Mouse (Mus musculus): ENCODE results near the gene Hist2h3c2. TPM values are rescaled to one million over a fixed set of nuclear protein-coding genes. Genes with fewer than 3 reads are reported as not detected.

Hist2h3c2 gene
- total and polyA plus RNA-seq, 3 experiments: 1.3 to 1,173 (median 15.3) TPM

DNA sequence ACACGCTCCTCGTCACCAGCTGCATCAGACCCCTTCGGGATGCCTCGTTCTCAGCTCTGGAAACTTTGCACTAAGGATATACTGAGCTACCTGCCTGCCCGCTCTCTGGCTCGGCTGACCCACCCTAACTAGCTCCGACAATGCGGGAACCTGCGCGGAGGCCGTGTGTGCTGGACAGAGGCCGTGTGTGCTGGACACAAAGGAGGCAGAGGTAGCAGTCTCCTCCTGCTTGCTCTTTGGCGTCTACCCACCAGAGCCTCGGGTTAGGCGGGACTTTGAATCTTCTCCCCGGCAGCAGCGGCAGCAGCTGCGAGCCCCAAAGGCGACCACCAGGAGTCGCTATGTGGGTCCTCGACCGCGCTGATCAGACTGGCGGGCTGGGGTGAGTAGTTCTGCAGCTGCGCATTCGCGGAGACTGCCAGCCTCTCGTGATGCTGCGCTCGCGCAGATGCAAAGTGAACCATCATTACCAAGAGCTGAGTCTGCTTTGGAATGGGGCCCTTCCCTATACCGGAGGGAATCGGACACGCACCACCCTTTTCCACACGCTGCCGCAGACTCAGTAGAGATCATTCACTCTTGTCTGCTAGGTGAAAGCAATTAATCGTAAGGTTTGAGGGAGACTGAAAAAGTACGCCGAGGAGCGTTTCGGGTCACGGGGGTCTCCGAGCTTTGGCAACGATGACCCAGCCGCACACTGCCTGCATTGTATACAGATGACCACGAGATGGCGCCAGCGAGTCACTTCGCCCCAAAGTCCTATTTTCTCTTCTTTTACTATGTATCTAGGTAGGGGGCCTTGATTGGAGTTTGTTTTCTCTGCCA lies 39.1 kb upstream of the Hist2h3c2 start (continued):
- no peak for TF ChIP-seq RCOR1 (conservative IDR thresholded peaks at IDR 0.05; ENCODE audit: low read depth, low read length)
- peak; percentile 73 to 84 for TF ChIP-seq CTCF (conservative IDR thresholded peaks at IDR 0.05 in 1 of 2, IDR thresholded peaks at IDR 0.05 in 1 of 2; ENCODE audit: low read depth in 2 of 2, low read length in 2 of 2)
- TF ChIP-seq HCFC1 (IDR thresholded peaks at IDR 0.05; ENCODE audit: low read depth, low read length): peak; percentile 36
- TF ChIP-seq E2F4 (IDR thresholded peaks at IDR 0.05; ENCODE audit: insufficient replicate concordance, low read depth, low read length): no peak
- no peak for TF ChIP-seq ZKSCAN1 (IDR thresholded peaks at IDR 0.05; ENCODE audit: borderline replicate concordance, low read depth, low read length)
- TF ChIP-seq USF1 (IDR thresholded peaks at IDR 0.05; ENCODE audit: low read depth, low read length): no peak
- TF ChIP-seq IRF4 (IDR thresholded peaks at IDR 0.05; ENCODE audit: low read depth, low read length): peak; percentile 32; the same call in 1 of the 2 replicates
- TF ChIP-seq MAX (IDR thresholded peaks at IDR 0.05; ENCODE audit: low read length): peak; percentile 58
- TF ChIP-seq NELFE (IDR thresholded peaks at IDR 0.05; ENCODE audit: low read depth, low read length): peak; percentile 51; the same call in 1 of the 2 replicates
- no peak for TF ChIP-seq JUND (conservative IDR thresholded peaks at IDR 0.05; ENCODE audit: low read depth, low read length)
- no peak for TF ChIP-seq JUN (IDR thresholded peaks at IDR 0.05; ENCODE audit: insufficient read depth, low read depth, low read length)
- no peak; the same call in 1 of the 2 replicates for TF ChIP-seq UBTF (IDR thresholded peaks at IDR 0.05; ENCODE audit: low read depth, low read length)

DNA sequence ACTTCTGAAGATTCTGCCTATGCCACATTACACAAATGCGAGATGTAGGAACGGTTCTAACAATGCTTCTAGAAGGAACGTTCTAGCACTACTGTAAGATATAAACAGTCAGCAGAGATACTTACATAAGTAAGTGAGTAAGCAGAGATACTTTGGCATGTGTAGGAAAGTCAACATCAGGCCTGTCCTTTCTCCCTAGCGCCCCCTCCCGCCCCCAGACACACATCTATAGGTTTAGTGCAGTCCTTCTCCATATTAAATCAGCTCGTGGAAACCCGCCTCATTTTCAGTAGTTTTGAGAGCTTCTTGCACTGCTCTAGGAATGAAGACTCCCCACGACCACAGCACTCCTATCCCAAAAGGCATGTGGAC lies 38.5 kb upstream of the Hist2h3c2 start:
- H3K4me3 ChIP-seq (replicated peaks in 1 of 3; ENCODE audit: low read depth in 2 of 3, low read length in 2 of 3, poor library complexity in 1 of 3): peak overlapping the region; percentile 30 to 67 (median 52)
- H3K9me3 ChIP-seq (replicated peaks; ENCODE audit: low read length): no peaks in the 10 kb centered on the region
- H3K4me2 ChIP-seq (ENCODE audit: insufficient read depth, low read depth, poor library complexity, severe bottlenecking): peak overlapping the region; percentile 82
- H3K36me3 ChIP-seq (replicated peaks in 1 of 2; ENCODE audit: control insufficient read depth in 1 of 2, insufficient read depth in 1 of 2, low read length in 1 of 2): no peaks in the 10 kb centered on the region
- peak overlapping the region; percentile 45 for H3K27ac ChIP-seq (ENCODE audit: insufficient read depth, low read depth)
- in situ Hi-C loops (cut with MboI; ENCODE audit: low pct_ligation_motif_present, low pct_unique_long_range_greater_than_20kb, low sequenced_read_pairs) (loop anchor here (25.0 kb wide), 1 partner anchor 260 kb away; the partner anchor contains the start of gene Hfe2), dilution Hi-C loops (cut with MboI; ENCODE audit: extremely low pct_ligation_motif_present, extremely low pct_unique_long_range_greater_than_20kb, low sequenced_read_pairs) (no loop called here)
- peaks cover 10% of the 10 kb centered on the region for H3K27me3 ChIP-seq (replicated peaks)
- peak overlapping the region; percentile 75 for H3K9ac ChIP-seq (ENCODE audit: insufficient read depth, low read depth)
- peak; percentile 65 for DNase-seq (ENCODE audit: extremely low read depth)
- H3K79me2 ChIP-seq (replicated peaks; ENCODE audit: control insufficient read depth, extremely low read depth, insufficient read depth, poor library complexity, severe bottlenecking): no peaks in the 10 kb centered on the region
- TF ChIP-seq ZKSCAN1 (IDR thresholded peaks at IDR 0.05; ENCODE audit: borderline replicate concordance, low read depth, low read length): no peak
- TF ChIP-seq E2F4 (IDR thresholded peaks at IDR 0.05; ENCODE audit: insufficient replicate concordance, low read depth, low read length): 0 out of 2 replicates have a peak, but pooled peaks have one; percentile 8
- peak in 1 of 2 experiments; percentile 61; a peak in 2 of 4 replicates for TF ChIP-seq CTCF (conservative IDR thresholded peaks at IDR 0.05 in 1 of 2, IDR thresholded peaks at IDR 0.05 in 1 of 2; ENCODE audit: low read depth in 2 of 2, low read length in 2 of 2)
- H3K4me1 ChIP-seq (ENCODE audit: control insufficient read depth in 1 of 2, insufficient read depth in 2 of 2): peaks cover 0 to 12% of the 10 kb centered on the region in 2 experiments; a peak in 2 of 4 replicates

DNA sequence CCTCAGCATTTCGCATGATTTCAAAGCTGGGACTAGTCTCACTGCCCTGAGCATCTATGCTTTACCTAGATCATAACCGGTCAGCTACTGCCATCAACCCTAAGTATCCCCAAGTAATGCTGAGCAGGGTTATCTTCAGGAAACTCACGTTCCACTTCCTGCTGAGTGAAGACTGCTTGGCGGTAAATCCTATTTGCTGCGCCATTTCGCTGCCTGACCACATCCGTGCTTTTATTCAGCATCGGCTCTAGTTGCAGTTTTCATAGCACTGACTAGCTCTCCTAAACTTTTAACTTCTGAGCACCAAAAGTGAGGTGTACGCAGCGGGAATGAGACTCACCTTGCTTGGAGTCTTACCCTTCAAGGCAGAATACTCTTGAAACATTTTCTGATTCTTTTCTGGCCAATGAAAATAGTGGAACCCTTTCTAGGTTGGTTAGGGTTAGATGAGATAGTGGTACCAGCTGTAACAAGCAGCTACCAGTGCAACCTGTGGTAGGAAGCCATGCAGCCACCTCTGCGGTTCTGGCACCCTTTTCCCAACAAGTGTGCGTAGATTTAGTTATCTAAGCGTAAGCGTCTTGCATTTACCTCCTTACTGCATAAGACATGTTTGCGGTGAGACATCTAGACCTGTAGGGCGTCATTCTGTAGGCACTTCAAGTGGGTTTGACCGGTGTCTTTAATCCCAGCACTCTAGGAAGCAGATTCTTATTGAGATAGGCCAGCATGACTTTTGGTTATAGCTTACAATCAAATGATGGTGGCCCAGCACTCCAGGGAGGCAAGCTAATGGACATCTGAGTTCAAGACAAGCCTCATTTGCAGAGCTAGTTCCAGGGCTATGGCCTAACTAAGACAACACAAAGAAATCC lies 34.9 kb upstream of the Hist2h3c2 start:
- no peaks in the 10 kb centered on the region for H3K36me3 ChIP-seq (replicated peaks in 1 of 2; ENCODE audit: control insufficient read depth in 1 of 2, insufficient read depth in 1 of 2, low read length in 1 of 2)
- H3K9ac ChIP-seq (ENCODE audit: insufficient read depth, low read depth): no peak overlapping the region
- DNase-seq (ENCODE audit: extremely low read depth): no peak
- no peak overlapping the region for H3K4me3 ChIP-seq (replicated peaks in 1 of 3; ENCODE audit: low read depth in 2 of 3, low read length in 2 of 3, poor library complexity in 1 of 3)
- dilution Hi-C loops (cut with MboI; ENCODE audit: extremely low pct_ligation_motif_present, extremely low pct_unique_long_range_greater_than_20kb, low sequenced_read_pairs): no loop called here
- H3K4me1 ChIP-seq (ENCODE audit: control insufficient read depth in 1 of 2, insufficient read depth in 2 of 2): peaks cover 0 to 15% of the 10 kb centered on the region in 2 experiments; a peak in 2 of 4 replicates
- in situ Hi-C loops (cut with MboI; ENCODE audit: low pct_ligation_motif_present, low pct_unique_long_range_greater_than_20kb, low sequenced_read_pairs): no loop called here
- no peaks in the 10 kb centered on the region for H3K9me3 ChIP-seq (replicated peaks; ENCODE audit: low read length)
- no peak overlapping the region for H3K27ac ChIP-seq (ENCODE audit: insufficient read depth, low read depth)
- no peak overlapping the region for H3K4me2 ChIP-seq (ENCODE audit: insufficient read depth, low read depth, poor library complexity, severe bottlenecking)
- no peaks in the 10 kb centered on the region for H3K79me2 ChIP-seq (replicated peaks; ENCODE audit: control insufficient read depth, extremely low read depth, insufficient read depth, poor library complexity, severe bottlenecking)
- H3K27me3 ChIP-seq (replicated peaks): no peaks in the 10 kb centered on the region
- no peak for TF ChIP-seq ZC3H11A (IDR thresholded peaks at IDR 0.05; ENCODE audit: low read depth, low read length)
- no peak for TF ChIP-seq UBTF (IDR thresholded peaks at IDR 0.05; ENCODE audit: low read depth, low read length)
- TF ChIP-seq POLR2A (IDR thresholded peaks at IDR 0.05; ENCODE audit: low read depth, low read length): no peak
- TF ChIP-seq MAZ (IDR thresholded peaks at IDR 0.05; ENCODE audit: low read depth, low read length): no peak
- no peak for TF ChIP-seq EP300 (IDR thresholded peaks at IDR 0.05; ENCODE audit: low read length)
- no peak for TF ChIP-seq ZKSCAN1 (IDR thresholded peaks at IDR 0.05; ENCODE audit: borderline replicate concordance, low read depth, low read length)
- TF ChIP-seq MXI1 (IDR thresholded peaks at IDR 0.05; ENCODE audit: low read depth, low read length): no peak
- no peak for TF ChIP-seq ZMIZ1 (IDR thresholded peaks at IDR 0.05; ENCODE audit: low read depth, low read length)
- TF ChIP-seq ELF1 (IDR thresholded peaks at IDR 0.05; ENCODE audit: low read depth, low read length): no peak
- TF ChIP-seq PAX5 (IDR thresholded peaks at IDR 0.05; ENCODE audit: low read length): no peak
- no peak for TF ChIP-seq SIN3A (IDR thresholded peaks at IDR 0.05; ENCODE audit: low read length)
- no peak for TF ChIP-seq GABPA (IDR thresholded peaks at IDR 0.05; ENCODE audit: insufficient replicate concordance, low read depth, low read length)
- no peak for TF ChIP-seq RCOR1 (conservative IDR thresholded peaks at IDR 0.05; ENCODE audit: low read depth, low read length)
- no peak for TF ChIP-seq ETS1 (conservative IDR thresholded peaks at IDR 0.05; ENCODE audit: low read depth, low read length)
- TF ChIP-seq POLR2AphosphoS2 (IDR thresholded peaks at IDR 0.05; ENCODE audit: low read depth, low read length): no peak
- no peak for TF ChIP-seq MYC (IDR thresholded peaks at IDR 0.05; ENCODE audit: low read depth, low read length)
- no peak for TF ChIP-seq JUN (IDR thresholded peaks at IDR 0.05; ENCODE audit: insufficient read depth, low read depth, low read length)
